Mouse (Mus musculus) right cerebral cortex, postnatal 14 days (tissue): Measurements from ENCODE around the gene Znrf4.
"Not testable (repeated sequence)": the region's sequence is repeated elsewhere in the genome, so short reads cannot be mapped to it uniquely, and the experiment has no call there.

Experiments used
- DNase-seq: peaks from one replicate; pipeline ENCODE4 v3.0.0; 2022

The Znrf4 gene

GRCm38 (mm10) chr17:56522744-56523143 lies 10.5 kb upstream of the Znrf4 start:
- no peak for DNase-seq

GRCm38 (mm10) chr17:56515690-56516410 lies 3.6 kb upstream of the Znrf4 start:
- no peak for DNase-seq

- no peak for DNase-seq
Observed at GRCm38 (mm10) chr17:56514916-56515315, 2.7 kb upstream of the Znrf4 start.

GRCm38 (mm10) chr17:56514330-56514729 lies 2.1 kb upstream of the Znrf4 start:
- DNase-seq, result no peak

GRCm38 (mm10) chr17:56511707-56512090 lies 532 bp downstream of the Znrf4 start:
- DNase-seq, result no peak

GRCm38 (mm10) chr17:56510970-56511706 lies 1.1 kb downstream of the Znrf4 start:
- no peak for DNase-seq

GRCm38 (mm10) chr17:56510473-56510969 lies 1.7 kb downstream of the Znrf4 start:
- no peak for DNase-seq

- DNase-seq, result no peak
Observed at GRCm38 (mm10) chr17:56509707-56510472, 2.3 kb downstream of the Znrf4 start.

- DNase-seq, result no peak
Observed at GRCm38 (mm10) chr17:56509021-56509640, 3.1 kb downstream of the Znrf4 start.

GRCm38 (mm10) chr17:56507161-56508068 lies 4.8 kb downstream of the Znrf4 start:
- peak; percentile 97 for DNase-seq

- no peak for DNase-seq
Observed at GRCm38 (mm10) chr17:56506417-56507065, 5.7 kb downstream of the Znrf4 start.

GRCm38 (mm10) chr17:56505401-56505800 lies 6.8 kb downstream of the Znrf4 start:
- DNase-seq, result no peak

GRCm38 (mm10) chr17:56502526-56502925 lies 9.7 kb downstream of the Znrf4 start:
- DNase-seq, result peak; percentile 81

GRCm38 (mm10) chr17:56501635-56502400 lies 10.4 kb downstream of the Znrf4 start:
- DNase-seq, result not testable (repeated sequence)

- no peak for DNase-seq
Observed at GRCm38 (mm10) chr17:56499229-56499628, 13.0 kb downstream of the Znrf4 start.

- no peak for DNase-seq
Observed at GRCm38 (mm10) chr17:56494480-56494879, 17.8 kb downstream of the Znrf4 start.

- no peak for DNase-seq
Observed at GRCm38 (mm10) chr17:56493841-56494240, 18.4 kb downstream of the Znrf4 start.

GRCm38 (mm10) chr17:56490438-56491152 lies 21.6 kb downstream of the Znrf4 start:
- peak; percentile 25 for DNase-seq

GRCm38 (mm10) chr17:56488028-56488427 lies 24.2 kb downstream of the Znrf4 start:
- peak; percentile 47 for DNase-seq

GRCm38 (mm10) chr17:56487441-56487888 lies 24.8 kb downstream of the Znrf4 start:
- peak; percentile 53 for DNase-seq
